Mouse (Mus musculus): Measurements from ENCODE around the gene Nit1. TPM values are rescaled to one million over a fixed set of nuclear protein-coding genes. Genes with fewer than 3 reads are reported as not detected.
A peak's percentile ranks its signal among the peaks of the same experiment; 100 is the strongest.

Nit1 gene
- polyA plus RNA-seq, 1 experiment from 2014 or later = 62.7 TPM

- H3K9ac ChIP-seq (replicated peaks; ENCODE audit: low read depth, low read length) = no peak overlapping the region
- peaks cover 12% of the 10 kb centered on the region for H3K27me3 ChIP-seq (replicated peaks; ENCODE audit: control insufficient read depth, insufficient read depth, low read length)
- H3K27ac ChIP-seq (ENCODE audit: low read length) = no peak overlapping the region
- no peak overlapping the region for H3K4me3 ChIP-seq (replicated peaks; ENCODE audit: low read length)
- 90% methylated on average over 6 of the region's 6 CpGs for WGBS
- H3K9me3 ChIP-seq (ENCODE audit: control insufficient read depth, low read length) = no peaks in the 10 kb centered on the region
- H3K4me1 ChIP-seq (replicated peaks; ENCODE audit: control insufficient read depth, insufficient read depth, low read length) = peaks cover 9% of the 10 kb centered on the region
- no peak overlapping the region for H3K4me2 ChIP-seq (ENCODE audit: low read length)
- no peak for ATAC-seq
- no peaks in the 10 kb centered on the region for H3K36me3 ChIP-seq (ENCODE audit: control insufficient read depth, insufficient read depth)
These were observed 32.9 kb upstream of the Nit1 start for GRCm38 (mm10) chr1:171378298-171378697.

GRCm38 (mm10) chr1:171375646-171376097, 30.2 kb upstream of the Nit1 start:
- ATAC-seq = no peak
- Histone ChIP-seq H3K27me3 (replicated peaks; ENCODE audit: control insufficient read depth, insufficient read depth, low read length) (peaks cover 7% of the 10 kb centered on the region), H3K4me3 (replicated peaks; ENCODE audit: low read length) (no peak overlapping the region), H3K9me3 (ENCODE audit: control insufficient read depth, low read length) (no peaks in the 10 kb centered on the region), H3K4me1 (replicated peaks; ENCODE audit: control insufficient read depth, insufficient read depth, low read length) (peaks cover 9% of the 10 kb centered on the region), H3K4me2 (ENCODE audit: low read length) (no peak overlapping the region), H3K27ac (ENCODE audit: low read length) (no peak overlapping the region), H3K36me3 (ENCODE audit: control insufficient read depth, insufficient read depth) (no peaks in the 10 kb centered on the region), H3K9ac (replicated peaks; ENCODE audit: low read depth, low read length) (no peak overlapping the region)
- WGBS = 50% methylated on average over 9 of the region's 9 CpGs

GRCm38 (mm10) chr1:171373946-171374345, 28.5 kb upstream of the Nit1 start:
- Histone ChIP-seq H3K9ac (replicated peaks; ENCODE audit: low read depth, low read length) (no peak overlapping the region), H3K27me3 (replicated peaks; ENCODE audit: control insufficient read depth, insufficient read depth, low read length) (no peaks in the 10 kb centered on the region), H3K4me2 (ENCODE audit: low read length) (no peak overlapping the region), H3K36me3 (ENCODE audit: control insufficient read depth, insufficient read depth) (no peaks in the 10 kb centered on the region), H3K27ac (ENCODE audit: low read length) (no peak overlapping the region), H3K4me1 (replicated peaks; ENCODE audit: control insufficient read depth, insufficient read depth, low read length) (no peaks in the 10 kb centered on the region), H3K4me3 (replicated peaks; ENCODE audit: low read length) (no peak overlapping the region), H3K9me3 (ENCODE audit: control insufficient read depth, low read length) (no peaks in the 10 kb centered on the region)
- WGBS = 3% methylated on average over 3 of the region's 4 CpGs
- ATAC-seq = no peak

GRCm38 (mm10) chr1:171372880-171373279, 27.4 kb upstream of the Nit1 start:
- H3K4me1 ChIP-seq (replicated peaks; ENCODE audit: control insufficient read depth, insufficient read depth, low read length) = no peaks in the 10 kb centered on the region
- H3K36me3 ChIP-seq (ENCODE audit: control insufficient read depth, insufficient read depth) = no peaks in the 10 kb centered on the region
- 42% methylated on average over 3 of the region's 3 CpGs for WGBS
- H3K9ac ChIP-seq (replicated peaks; ENCODE audit: low read depth, low read length) = no peak overlapping the region
- no peak overlapping the region for H3K27ac ChIP-seq (ENCODE audit: low read length)
- no peak overlapping the region for H3K4me2 ChIP-seq (ENCODE audit: low read length)
- H3K9me3 ChIP-seq (ENCODE audit: control insufficient read depth, low read length) = no peaks in the 10 kb centered on the region
- H3K4me3 ChIP-seq (replicated peaks; ENCODE audit: low read length) = no peak overlapping the region
- no peaks in the 10 kb centered on the region for H3K27me3 ChIP-seq (replicated peaks; ENCODE audit: control insufficient read depth, insufficient read depth, low read length)
- ATAC-seq = no peak

DNA sequence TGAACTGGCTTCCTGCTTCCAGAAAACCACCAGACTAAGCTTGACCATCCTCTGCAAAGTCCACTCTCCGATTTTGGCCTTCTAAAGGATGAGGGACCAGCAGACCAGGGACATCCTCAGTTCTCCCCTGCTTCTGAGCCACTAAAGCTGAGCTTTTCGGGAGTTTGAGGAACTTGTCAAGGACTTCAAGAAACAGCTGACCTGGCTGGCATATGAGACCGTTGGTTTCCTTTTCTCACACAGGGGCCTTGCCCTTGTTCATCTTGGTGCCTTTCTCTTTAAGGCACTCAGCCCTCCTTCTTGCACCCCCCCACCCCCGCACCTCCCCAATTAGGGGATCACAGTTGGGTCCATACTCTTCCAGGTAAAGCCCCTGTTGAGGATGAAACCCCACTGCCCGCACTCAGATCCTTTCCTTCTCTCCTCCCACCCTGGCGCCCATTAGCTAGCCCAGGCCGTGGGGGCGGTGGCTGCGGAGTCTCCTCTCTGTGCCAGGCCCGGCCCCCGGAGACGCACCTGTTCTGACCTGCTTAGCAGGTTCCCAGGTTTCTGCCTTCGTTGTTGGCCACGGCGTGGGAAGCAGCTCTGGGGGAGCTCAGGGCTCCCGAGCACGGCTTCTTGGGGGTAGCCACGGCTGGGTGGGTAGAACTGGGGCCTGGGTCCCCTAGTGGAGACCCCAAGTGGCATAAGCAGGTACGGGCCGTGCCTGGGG, 24.6 kb upstream of the Nit1 start, which contains the start of gene Nectin4:
TSS of gene Nectin4 (plus strand) at position 255 of the 712 bp plus-strand sequence.
- H3K36me3 ChIP-seq (ENCODE audit: control insufficient read depth, insufficient read depth) = no peaks in the 10 kb centered on the region
- no peak within 1 kb of the TSS for H3K4me2 ChIP-seq (ENCODE audit: low read length)
- no peaks in the 10 kb centered on the region for H3K9me3 ChIP-seq (ENCODE audit: control insufficient read depth, low read length)
- H3K27ac ChIP-seq (ENCODE audit: low read length) = no peak within 1 kb of the TSS
- H3K27me3 ChIP-seq (replicated peaks; ENCODE audit: control insufficient read depth, insufficient read depth, low read length) = no peaks in the 10 kb centered on the region
- no peak within 1 kb of the TSS for H3K9ac ChIP-seq (replicated peaks; ENCODE audit: low read depth, low read length)
- no peak within 1 kb of the TSS for H3K4me3 ChIP-seq (replicated peaks; ENCODE audit: low read length)
- H3K4me1 ChIP-seq (replicated peaks; ENCODE audit: control insufficient read depth, insufficient read depth, low read length) = no peaks in the 10 kb centered on the region
- no peak for ATAC-seq
- 43% methylated on average over 20 of the region's 20 CpGs for WGBS

- H3K9ac ChIP-seq (replicated peaks; ENCODE audit: low read depth, low read length) = no peak overlapping the region
- 48% methylated on average over 7 of the region's 7 CpGs for WGBS
- no peak for ATAC-seq
- no peak overlapping the region for H3K4me3 ChIP-seq (replicated peaks; ENCODE audit: low read length)
- no peaks in the 10 kb centered on the region for H3K27me3 ChIP-seq (replicated peaks; ENCODE audit: control insufficient read depth, insufficient read depth, low read length)
- H3K36me3 ChIP-seq (ENCODE audit: control insufficient read depth, insufficient read depth) = no peaks in the 10 kb centered on the region
- no peaks in the 10 kb centered on the region for H3K9me3 ChIP-seq (ENCODE audit: control insufficient read depth, low read length)
- no peak overlapping the region for H3K4me2 ChIP-seq (ENCODE audit: low read length)
- H3K4me1 ChIP-seq (replicated peaks; ENCODE audit: control insufficient read depth, insufficient read depth, low read length) = peaks cover 7% of the 10 kb centered on the region
- H3K27ac ChIP-seq (ENCODE audit: low read length) = no peak overlapping the region
These were observed 20.5 kb upstream of the Nit1 start for GRCm38 (mm10) chr1:171365934-171366333.

- H3K4me1 ChIP-seq (replicated peaks; ENCODE audit: control insufficient read depth, insufficient read depth, low read length) = peaks cover 16% of the 10 kb centered on the region
- H3K27me3 ChIP-seq (replicated peaks; ENCODE audit: control insufficient read depth, insufficient read depth, low read length) = no peaks in the 10 kb centered on the region
- peak overlapping the region; percentile 76 for H3K27ac ChIP-seq (ENCODE audit: low read length)
- peaks cover 8% of the 10 kb centered on the region for H3K36me3 ChIP-seq (ENCODE audit: control insufficient read depth, insufficient read depth)
- H3K9ac ChIP-seq (replicated peaks; ENCODE audit: low read depth, low read length) = peak overlapping the region; percentile 72
- peak overlapping the region; percentile 47 for H3K4me3 ChIP-seq (replicated peaks; ENCODE audit: low read length)
- H3K4me2 ChIP-seq (ENCODE audit: low read length) = peak overlapping the region; percentile 78
- ATAC-seq = peak; percentile 79
- H3K9me3 ChIP-seq (ENCODE audit: control insufficient read depth, low read length) = 0 out of 2 replicates have a peak, but pooled peaks cover 2% of the 10 kb centered on the region
- 34% methylated on average over 16 of the region's 16 CpGs for WGBS
These were observed 16.0 kb upstream of the Nit1 start for GRCm38 (mm10) chr1:171361106-171362103.

- ATAC-seq = peak; percentile 96
- 0% methylated on average over 21 of the region's 21 CpGs for WGBS
- peak within 1 kb of the TSS; percentile 76 for H3K27ac ChIP-seq (ENCODE audit: low read length)
- H3K4me1 ChIP-seq (replicated peaks; ENCODE audit: control insufficient read depth, insufficient read depth, low read length) = peaks cover 16% of the 10 kb centered on the region
- H3K36me3 ChIP-seq (ENCODE audit: control insufficient read depth, insufficient read depth) = peaks cover 8% of the 10 kb centered on the region
- peak within 1 kb of the TSS; percentile 78 for H3K4me2 ChIP-seq (ENCODE audit: low read length)
- 0 out of 2 replicates have a peak, but pooled peaks cover 2% of the 10 kb centered on the region for H3K9me3 ChIP-seq (ENCODE audit: control insufficient read depth, low read length)
- H3K9ac ChIP-seq (replicated peaks; ENCODE audit: low read depth, low read length) = peak within 1 kb of the TSS; percentile 72
- peak within 1 kb of the TSS; percentile 47 for H3K4me3 ChIP-seq (replicated peaks; ENCODE audit: low read length)
- H3K27me3 ChIP-seq (replicated peaks; ENCODE audit: control insufficient read depth, insufficient read depth, low read length) = no peaks in the 10 kb centered on the region
These were observed 15.2 kb upstream of the Nit1 start, which contains the start of gene Klhdc9 for GRCm38 (mm10) chr1:171360656-171361055. Gene Klhdc9, minus strand, starts transcription at chr1:171360798.

- no peak for ATAC-seq
- Histone ChIP-seq H3K27ac (ENCODE audit: low read length) (peak overlapping the region; percentile 76), H3K36me3 (ENCODE audit: control insufficient read depth, insufficient read depth) (peaks cover 8% of the 10 kb centered on the region)
These were observed 14.8 kb upstream of the Nit1 start for GRCm38 (mm10) chr1:171360253-171360652.

More at GRCm38 (mm10) chr1:171360253-171360652, 14.8 kb upstream of the Nit1 start:
- Histone ChIP-seq H3K4me1 (replicated peaks; ENCODE audit: control insufficient read depth, insufficient read depth, low read length) (peaks cover 16% of the 10 kb centered on the region), H3K27me3 (replicated peaks; ENCODE audit: control insufficient read depth, insufficient read depth, low read length) (no peaks in the 10 kb centered on the region), H3K9me3 (ENCODE audit: control insufficient read depth, low read length) (0 out of 2 replicates have a peak, but pooled peaks cover 2% of the 10 kb centered on the region), H3K4me3 (replicated peaks; ENCODE audit: low read length) (peak overlapping the region; percentile 47), H3K9ac (replicated peaks; ENCODE audit: low read depth, low read length) (peak overlapping the region; percentile 72), H3K4me2 (ENCODE audit: low read length) (peak overlapping the region; percentile 78)
- 3% methylated on average over 26 of the region's 26 CpGs for WGBS

Data from forebrain, embryonic 16.5 days (tissue).